Mouse (Mus musculus): ENCODE measurements at regions not wholly inside any gene's neighbourhood (a gene's known extent, or its start where the extent isn't known, plus 50 kb on each side); places are given as distances from the start of the nearest gene placed in this dataset.

GRCm38 (mm10) chr1:151088535-151089125 lies 93.7 kb upstream of the Gm47985 start:
- no peak for DNase-seq (ENCODE audit: low spot score in 2 of 2)

DNA sequence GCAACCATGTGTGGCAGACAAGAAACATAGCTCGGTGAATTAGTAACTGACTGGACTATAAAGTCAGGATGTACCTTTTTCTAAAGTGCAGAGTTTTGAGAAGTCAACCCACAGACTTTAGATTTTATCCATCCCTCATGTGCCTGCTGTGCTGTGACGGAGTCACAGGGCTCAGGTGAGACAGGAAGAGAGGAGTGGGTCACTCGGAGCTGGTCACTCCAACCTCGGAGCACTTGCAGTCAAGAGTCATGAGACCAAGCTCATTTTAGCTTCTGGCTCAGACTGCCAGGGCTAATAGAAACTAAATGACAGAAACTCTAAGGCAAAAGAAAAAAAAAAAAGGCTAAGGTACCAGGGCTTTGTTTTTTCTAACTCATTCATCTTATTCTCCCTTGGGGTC lies 90.3 kb upstream of the Gm47985 start:
- DNase-seq (ENCODE audit: low spot score in 2 of 2) = no peak

- no peak for DNase-seq (ENCODE audit: low spot score in 2 of 2)
These were observed 86.8 kb upstream of the Gm47985 start for GRCm38 (mm10) chr1:151095344-151096050.

DNA sequence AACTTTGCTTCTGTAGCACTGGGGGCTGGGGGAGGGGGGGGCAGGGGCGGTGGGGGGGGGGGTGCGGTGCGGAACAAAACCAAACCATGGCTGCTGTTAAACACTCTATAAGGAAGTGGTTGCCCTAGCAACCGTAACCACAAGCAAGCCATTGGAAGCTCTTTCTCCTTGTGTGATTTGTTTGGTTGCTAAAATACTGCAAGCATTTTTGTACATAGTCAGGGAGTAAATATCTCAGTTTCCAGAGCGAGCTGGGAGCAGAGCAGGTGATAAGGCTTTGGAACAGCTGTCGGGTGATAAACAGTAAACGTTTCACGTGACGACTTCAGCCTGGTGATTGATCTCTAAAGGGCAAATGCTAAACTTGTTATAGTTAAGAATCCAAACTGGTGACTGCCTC lies 86.3 kb upstream of the Gm47985 start:
- DNase-seq (ENCODE audit: low spot score in 2 of 2) = peak in 1 of 2 experiments; percentile 57

- DNase-seq (ENCODE audit: low spot score in 2 of 2) = peak in 1 of 2 experiments; percentile 53
These were observed 84.8 kb upstream of the Gm47985 start for GRCm38 (mm10) chr1:151097506-151097905.

DNA sequence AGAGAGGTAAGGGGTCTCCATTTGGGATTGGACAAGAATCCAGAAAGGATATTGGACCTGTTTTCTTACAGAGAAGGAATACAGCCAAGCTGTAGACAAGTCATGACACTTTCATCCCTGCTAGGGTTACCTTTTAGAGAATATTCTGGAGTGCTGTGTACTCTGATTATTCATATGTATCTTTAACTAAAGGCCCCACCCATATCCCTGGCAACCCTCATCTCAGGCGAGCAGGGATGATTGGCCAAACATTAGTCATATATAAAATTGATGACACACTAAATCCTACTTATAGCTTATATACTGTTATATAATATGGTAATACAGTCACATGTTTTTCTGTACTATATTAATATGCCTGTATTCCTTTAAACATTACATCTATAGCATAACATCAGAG lies 83.6 kb upstream of the Gm47985 start:
- no peak for DNase-seq (ENCODE audit: low spot score in 2 of 2)

GRCm38 (mm10) chr1:151100565-151101483 lies 81.5 kb upstream of the Gm47985 start:
- no peak for DNase-seq (ENCODE audit: low spot score in 2 of 2)

GRCm38 (mm10) chr1:151101516-151101915 lies 80.8 kb upstream of the Gm47985 start:
- no peak for DNase-seq (ENCODE audit: low spot score in 2 of 2)

- no peak for DNase-seq (ENCODE audit: low spot score in 2 of 2)
These were observed 80.3 kb upstream of the Gm47985 start for GRCm38 (mm10) chr1:151102061-151102460.

- peak in 1 of 2 experiments; percentile 54 for DNase-seq (ENCODE audit: low spot score in 2 of 2)
These were observed 79.5 kb upstream of the Gm47985 start for GRCm38 (mm10) chr1:151102646-151103391.

DNA sequence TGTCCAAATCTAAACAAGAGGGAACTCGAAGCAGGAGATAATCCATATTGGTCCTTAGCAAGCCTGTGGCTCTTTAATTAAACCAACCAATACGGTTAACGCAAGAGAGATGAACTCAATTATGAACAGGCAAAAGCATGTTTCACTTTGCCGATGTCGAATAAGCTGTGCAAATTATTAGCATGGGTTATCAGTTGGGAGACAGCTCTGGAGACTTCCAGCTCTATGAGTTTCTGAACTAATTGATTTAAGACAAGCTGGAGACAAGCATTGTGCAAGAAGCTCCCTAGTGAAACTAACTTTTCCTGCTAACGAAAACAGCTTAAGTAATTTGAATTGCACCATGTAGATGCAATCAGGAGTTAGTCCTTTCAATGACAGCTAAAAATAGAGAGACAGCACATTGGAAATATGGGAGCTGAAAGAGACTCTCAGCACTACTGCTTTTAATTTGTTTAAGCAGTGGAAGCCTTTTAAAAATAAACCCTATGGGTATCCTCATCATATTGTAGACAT lies 78.8 kb upstream of the Gm47985 start:
- peak in 1 of 2 experiments; percentile 40 for DNase-seq (ENCODE audit: low spot score in 2 of 2)

- DNase-seq (ENCODE audit: low spot score in 2 of 2) = peak in 1 of 2 experiments; percentile 42
These were observed 78.0 kb upstream of the Gm47985 start for GRCm38 (mm10) chr1:151104346-151104745.

DNA sequence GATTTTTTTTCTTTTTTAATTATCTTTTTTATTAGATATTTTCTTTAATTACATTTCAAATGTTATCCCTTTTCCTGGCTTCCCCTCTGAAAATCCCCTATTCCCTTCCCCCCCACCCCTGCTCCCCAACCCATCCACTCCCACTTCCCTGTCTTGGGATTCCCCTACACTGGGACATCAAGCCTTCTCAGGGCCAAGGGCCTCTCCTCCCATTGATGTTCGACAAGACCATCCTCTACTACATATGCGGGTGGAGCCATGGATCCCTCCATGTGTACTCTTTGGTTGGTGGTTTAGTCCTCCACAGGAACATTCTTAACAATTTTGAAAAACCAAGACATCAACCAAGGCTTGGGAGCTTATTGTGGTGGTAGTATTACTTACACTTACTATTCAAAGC lies 77.5 kb upstream of the Gm47985 start:
- DNase-seq (ENCODE audit: low spot score in 2 of 2) = peak in 1 of 2 experiments; percentile 45

- peak in 1 of 2 experiments; percentile 44 for DNase-seq (ENCODE audit: low spot score in 2 of 2)
These were observed 77.1 kb upstream of the Gm47985 start for GRCm38 (mm10) chr1:151105251-151105650.

DNA sequence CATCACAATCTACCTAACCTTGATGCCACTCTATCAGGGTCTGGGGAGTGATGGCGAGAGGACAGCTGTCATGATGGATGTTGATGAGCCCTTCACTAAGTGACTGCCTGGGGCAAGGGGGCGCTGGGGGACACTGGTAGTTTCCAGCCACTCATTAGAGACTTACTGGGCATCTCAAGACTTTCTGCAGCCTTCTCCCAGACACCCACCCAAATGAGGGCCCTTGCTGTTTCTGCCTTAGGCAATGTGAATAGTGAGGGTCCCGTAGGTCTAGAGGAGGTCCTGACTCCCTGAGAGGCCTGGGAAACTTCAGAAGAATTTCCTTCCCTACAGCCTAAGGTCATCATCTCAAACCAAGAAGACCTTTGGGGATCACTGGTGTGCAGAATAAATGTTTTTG lies 74.9 kb upstream of the Gm47985 start:
- DNase-seq (ENCODE audit: low spot score in 2 of 2) = peak in 1 of 2 experiments; percentile 32

- no peak for DNase-seq (ENCODE audit: low spot score in 2 of 2)
These were observed 73.0 kb upstream of the Gm47985 start for GRCm38 (mm10) chr1:151109333-151109732.

GRCm38 (mm10) chr1:151110412-151110811 lies 71.9 kb upstream of the Gm47985 start:
- DNase-seq (ENCODE audit: low spot score in 2 of 2) = no peak

DNA sequence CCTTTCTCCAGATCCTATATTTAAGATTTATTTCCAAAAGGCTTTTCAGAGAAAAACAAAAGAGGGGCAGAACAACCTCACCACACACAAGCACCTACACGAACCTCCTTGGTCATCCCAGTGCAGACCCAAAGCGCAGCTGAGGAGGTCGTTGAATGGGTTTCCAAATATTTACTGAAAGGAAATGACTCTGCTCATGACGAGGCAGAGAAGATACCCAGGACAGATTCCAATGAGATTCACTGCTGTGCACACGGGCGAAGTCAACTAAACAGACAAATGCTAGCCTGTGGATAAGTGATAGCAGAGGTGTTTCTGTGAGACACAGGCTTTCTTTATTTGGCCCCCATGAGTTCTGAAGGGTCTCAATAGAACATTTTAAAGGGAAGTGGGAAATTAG lies 70.7 kb upstream of the Gm47985 start:
- DNase-seq (ENCODE audit: low spot score in 2 of 2) = no peak

DNA sequence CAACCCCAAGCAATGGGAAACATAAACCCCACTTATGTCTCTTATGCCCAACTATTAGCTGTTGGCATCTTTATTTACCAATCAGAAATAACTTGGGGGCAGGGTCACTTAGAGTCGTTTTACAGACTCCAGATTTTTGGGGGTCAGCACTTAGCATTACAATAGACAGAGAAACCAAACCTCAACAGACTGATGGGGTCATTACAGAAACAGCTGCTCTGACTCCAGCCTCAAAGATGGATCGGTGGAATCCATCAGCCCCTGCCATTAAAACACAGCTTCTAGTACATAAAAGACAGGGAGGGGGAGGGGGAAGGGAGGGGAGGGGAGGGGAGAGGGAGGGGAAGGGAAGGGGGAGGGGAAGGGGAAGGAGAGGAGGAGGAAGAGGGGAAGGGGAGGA lies 69.9 kb upstream of the Gm47985 start:
- DNase-seq (ENCODE audit: low spot score in 2 of 2) = no peak

DNA sequence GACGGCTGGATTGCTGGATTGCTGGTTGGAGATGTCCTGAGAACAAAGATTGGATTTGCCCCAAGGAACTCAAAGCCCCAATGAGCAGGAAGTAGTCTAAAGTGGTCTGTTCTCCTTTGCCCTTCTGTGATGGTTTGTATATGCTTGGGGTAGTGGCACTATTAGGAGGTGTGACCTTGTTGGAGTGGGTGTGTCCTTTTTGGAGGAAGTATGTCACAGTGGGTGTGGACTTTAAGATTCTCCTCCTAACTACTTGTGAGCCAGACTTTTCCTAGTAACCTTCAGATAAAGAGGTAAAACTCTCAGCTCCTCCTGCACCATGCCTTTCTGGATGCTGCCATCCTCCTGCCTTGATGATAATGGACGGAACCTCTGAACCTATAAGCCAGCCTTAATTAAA lies 69.1 kb upstream of the Gm47985 start:
- DNase-seq (ENCODE audit: low spot score in 2 of 2) = no peak

DNA sequence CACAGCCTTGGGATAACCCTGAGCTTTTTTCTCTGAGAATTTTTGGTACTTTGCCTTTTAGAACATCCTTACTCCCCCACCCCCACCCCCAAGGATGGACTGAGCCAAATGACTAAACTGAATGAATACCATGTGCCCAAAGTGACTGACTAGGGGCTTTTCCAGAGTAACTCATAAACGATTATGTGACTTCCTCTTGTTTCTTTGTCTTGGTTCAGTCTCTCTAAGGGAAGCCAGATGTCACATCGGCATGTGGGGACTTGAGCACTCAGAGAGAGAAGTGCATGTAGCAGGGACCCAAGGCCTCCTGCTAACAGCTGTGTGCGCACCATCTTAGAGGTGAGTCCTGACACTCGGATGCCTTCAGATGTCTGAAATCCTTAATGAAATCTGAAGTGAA lies 63.8 kb upstream of the Gm47985 start:
- no peak for DNase-seq (ENCODE audit: low spot score in 2 of 2)
